Mouse (Mus musculus) kidney, adult 8-10 months (tissue): ENCODE results near the gene Trrap.

Experiments
- DNase-seq, 2 experiments: peaks; one replicate each; pipeline ENCODE4 v3.0.0; 2022

Gene Trrap

DNA sequence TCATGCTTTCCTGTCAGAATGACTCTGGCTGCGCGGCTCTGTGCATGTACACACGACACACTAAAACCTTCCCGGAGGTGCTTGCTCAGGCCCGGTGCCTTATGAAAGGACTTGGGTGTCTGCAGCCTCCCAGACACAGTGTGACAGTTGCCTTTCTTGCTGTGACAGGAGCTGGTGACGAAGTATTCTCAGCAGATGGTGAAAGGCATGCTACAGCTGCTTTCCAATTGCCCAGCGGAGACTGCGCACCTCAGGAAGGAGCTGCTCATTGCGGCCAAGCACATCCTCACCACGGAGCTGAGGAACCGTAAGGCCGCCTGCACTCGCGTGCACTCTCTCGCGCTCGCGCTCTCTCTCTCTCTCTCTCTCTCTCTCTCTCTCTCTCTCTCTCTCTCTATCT is 18.9 kb downstream of the Trrap start:
- DNase-seq, result no peak

- no peak for DNase-seq
Measured at GRCm38 (mm10) chr5:144793374-144793773, 25.8 kb downstream of the Trrap start.

- DNase-seq, result peak in 1 of 2 experiments; percentile 9
Measured at GRCm38 (mm10) chr5:144794687-144795086, 27.2 kb downstream of the Trrap start.

DNA sequence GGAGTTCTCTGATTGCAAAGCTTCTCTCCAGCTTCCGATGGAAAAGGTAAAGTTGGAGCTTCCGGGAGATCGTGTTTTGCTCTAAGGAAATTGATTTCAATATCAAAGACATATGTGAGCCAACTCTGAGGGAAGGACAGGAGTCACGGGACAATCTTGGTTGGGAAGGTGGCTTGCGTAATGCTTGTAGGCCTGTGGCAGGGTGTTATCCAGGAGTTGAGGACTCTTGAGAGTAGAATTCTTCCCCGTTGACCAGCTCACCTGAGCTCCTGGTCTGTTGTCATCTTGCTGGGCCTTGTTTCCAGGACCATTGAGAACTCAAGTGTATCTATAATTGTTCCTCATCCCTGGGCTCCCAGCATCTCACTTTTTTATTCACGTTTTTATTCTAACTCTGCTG is 29.6 kb downstream of the Trrap start:
- no peak for DNase-seq

GRCm38 (mm10) chr5:144803066-144803465 is 35.5 kb downstream of the Trrap start:
- DNase-seq, result no peak

DNA sequence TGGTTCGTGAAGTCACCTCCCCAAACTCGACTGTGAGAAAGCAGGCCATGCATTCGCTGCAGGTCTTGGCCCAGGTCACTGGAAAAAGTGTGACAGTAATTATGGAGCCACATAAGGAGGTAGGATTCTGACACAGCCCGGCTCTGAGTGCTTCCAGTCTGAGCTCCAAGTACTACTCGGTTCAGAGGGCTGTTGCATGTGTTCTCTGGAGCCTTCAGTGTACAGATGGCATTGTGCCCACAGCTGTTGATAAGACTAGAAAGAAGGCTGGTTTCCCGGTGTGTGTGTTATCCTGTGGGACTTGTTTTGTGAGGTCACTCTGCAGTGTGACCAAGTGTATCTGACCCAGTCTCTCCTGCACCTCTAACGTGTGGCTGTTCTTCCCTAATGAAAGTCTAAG is 36.6 kb downstream of the Trrap start:
- no peak for DNase-seq

DNA sequence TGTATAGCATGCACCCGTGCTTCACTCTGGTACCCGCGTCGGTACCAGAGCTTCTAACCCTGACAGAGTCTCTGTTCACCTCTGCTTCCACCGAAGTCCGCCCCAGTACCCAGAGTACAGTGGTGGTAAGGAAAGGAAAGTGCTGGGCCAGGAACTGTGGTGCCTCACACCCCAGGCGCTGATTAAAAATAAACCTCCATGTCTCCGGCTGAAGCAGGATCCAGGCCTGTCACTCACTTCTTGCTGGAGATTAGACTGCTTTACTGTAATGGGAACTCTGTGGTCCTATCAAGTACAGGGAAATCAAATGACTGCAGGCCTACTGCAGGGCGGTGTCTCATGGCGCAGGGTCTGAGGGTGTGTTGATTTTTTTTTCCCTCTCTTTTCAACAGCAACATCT is 39.4 kb downstream of the Trrap start:
- no peak for DNase-seq

- no peak for DNase-seq
Measured at GRCm38 (mm10) chr5:144828365-144829102, 61.0 kb downstream of the Trrap start.

DNA sequence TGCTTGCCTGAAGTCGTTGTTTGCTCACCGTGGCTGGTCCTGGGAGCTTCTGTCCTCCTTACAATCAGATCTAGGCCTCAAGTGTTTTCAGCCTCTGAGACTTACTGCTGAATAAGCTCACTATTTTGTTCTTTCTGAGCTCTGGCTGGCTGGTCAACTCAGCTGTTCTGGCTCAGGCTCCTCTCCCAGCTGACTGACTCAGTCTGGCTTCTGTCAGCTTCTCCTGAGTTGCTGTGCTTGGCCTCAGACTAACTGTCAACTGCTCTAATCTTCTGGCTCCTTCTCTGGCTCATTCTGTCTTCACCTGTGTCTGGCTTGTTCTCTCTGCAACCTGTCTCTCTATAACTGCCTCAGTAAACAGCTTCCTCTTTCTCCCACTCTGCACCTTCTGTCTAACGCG is 62.1 kb downstream of the Trrap start:
- no peak for DNase-seq

DNA sequence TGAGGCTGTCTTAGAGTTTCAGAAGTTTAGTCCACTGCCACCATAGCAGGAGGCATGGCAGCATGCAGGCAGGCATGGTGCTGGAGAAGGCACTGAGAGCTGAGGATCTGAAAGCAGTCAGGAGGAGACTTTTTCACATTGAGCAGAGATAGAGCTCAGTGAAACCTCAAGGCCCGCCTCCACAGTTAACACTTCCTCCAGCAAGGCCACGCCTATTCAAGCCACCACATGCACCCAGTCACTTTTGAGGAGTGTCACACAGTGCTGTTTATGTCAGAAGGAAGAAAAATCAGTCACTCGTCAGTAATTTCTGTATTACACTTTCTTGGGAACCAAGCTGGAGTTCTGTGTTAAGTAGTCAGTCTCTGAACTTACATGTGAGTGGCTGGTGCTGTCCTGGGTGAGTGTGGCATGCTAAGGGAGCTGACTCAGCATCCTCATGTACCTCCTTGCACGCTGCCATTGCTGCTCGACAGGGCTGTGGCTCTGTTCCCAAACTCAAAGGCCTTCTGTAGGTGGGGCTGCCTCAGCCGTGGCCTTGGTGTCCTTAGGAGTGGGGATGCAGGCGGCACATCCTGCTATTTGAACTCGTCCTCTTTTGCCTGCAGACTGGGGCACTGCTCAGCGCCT is 64.4 kb downstream of the Trrap start:
- DNase-seq, result no peak

DNA sequence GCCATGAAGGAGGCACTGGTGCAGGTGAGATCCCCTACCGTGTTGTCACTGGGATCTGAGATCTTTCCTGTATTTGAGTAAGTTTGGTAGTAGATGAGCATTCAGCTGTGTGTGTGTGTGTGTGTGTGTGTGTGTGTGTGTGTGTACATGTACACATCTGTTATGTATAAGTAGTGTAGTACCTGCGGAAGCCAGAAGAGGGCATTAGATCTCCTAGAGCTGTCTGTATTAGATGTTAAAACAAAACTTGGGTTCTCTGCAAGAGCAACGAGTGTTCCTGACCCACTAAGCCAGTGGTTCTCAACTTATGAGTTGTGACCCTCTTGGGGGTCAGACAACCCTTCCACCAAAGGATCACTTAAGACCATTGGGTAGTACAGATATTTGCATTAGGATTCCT is 68.6 kb downstream of the Trrap start:
- peak in 1 of 2 experiments; percentile 11 for DNase-seq

DNA sequence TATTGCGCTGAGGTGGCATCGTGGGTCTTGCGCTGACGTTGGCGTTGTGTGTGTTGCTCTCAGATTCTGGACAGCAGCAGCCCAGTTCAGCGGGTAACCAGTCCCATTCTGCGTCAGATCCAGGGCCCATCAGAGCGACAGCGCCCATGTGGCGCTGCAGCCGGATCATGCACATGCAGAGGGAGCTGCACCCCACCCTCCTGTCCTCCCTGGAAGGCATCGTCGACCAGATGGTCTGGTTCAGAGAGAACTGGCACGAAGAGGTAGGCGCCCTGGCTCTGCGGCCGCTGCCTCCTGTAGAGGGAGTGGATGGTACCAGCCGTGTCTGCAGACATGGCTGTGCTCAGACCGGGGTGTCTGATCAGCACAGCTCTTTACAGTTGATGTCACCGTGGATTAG is 77.8 kb downstream of the Trrap start:
- DNase-seq, result no peak

DNA sequence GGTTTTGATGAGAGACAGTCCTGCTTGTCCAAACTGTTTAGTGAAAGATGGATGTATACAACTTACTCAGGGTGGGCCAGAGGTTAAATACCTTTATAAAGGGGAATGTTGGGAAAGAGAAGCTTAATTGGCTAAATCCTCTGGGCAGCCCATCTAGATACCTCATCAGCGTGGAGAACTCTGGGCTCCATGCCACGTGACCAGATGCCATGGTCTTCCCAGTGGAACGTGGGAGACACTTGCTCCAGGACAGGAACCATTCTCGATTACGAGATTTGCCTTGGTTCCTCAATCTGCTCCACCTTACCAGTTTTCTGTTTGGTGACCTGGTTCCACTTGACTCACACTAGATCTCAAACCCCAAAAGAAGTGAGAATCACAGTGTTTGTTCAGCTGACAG is 81.2 kb downstream of the Trrap start:
- DNase-seq, result no peak

GRCm38 (mm10) chr5:144849932-144850331 is 82.4 kb downstream of the Trrap start:
- no peak for DNase-seq

DNA sequence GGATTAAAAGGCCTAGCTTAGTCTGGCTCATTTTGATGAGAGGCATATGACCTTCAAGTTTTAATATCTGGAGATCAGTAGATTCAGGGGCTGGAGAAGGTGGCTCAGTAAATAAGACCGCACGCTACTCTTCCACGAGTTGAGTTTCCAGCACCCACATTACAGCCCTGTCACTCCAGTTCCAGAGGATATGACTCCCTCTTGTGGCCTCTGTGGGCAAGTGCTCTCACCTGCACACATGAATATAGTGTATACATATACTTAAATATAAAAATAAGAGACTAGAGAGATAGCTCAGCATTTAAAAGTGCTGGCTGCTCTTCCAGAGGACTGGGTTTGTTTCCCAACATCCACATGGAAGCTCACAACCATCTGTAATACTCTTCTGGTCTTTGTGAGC is 84.3 kb downstream of the Trrap start:
- no peak for DNase-seq

- no peak for DNase-seq
Measured at GRCm38 (mm10) chr5:144853931-144854330, 86.4 kb downstream of the Trrap start.

GRCm38 (mm10) chr5:144855936-144856335 is 88.4 kb downstream of the Trrap start:
- no peak for DNase-seq

DNA sequence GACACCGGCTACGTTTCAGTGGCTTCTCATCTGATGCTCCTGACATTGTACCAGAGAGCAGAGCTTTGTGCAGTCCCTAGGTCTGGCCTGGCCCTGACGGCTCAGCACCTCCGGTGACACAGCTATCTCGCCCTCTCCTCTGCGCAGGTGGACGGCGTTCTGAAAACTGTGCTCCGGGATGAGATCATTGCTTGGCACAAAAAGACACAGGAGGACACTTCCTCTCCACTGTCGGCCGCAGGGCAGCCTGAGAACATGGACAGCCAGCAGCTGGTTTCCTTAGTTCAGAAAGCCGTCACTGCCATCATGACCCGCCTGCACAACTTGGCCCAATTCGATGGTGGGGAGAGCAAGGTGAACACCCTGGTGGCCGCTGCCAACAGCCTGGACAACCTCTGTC is 91.0 kb downstream of the Trrap start:
- no peak for DNase-seq

GRCm38 (mm10) chr5:144859284-144859683 is 91.8 kb downstream of the Trrap start:
- no peak for DNase-seq

- DNase-seq, result no peak
Measured at GRCm38 (mm10) chr5:144860913-144861312, 93.4 kb downstream of the Trrap start.

DNA sequence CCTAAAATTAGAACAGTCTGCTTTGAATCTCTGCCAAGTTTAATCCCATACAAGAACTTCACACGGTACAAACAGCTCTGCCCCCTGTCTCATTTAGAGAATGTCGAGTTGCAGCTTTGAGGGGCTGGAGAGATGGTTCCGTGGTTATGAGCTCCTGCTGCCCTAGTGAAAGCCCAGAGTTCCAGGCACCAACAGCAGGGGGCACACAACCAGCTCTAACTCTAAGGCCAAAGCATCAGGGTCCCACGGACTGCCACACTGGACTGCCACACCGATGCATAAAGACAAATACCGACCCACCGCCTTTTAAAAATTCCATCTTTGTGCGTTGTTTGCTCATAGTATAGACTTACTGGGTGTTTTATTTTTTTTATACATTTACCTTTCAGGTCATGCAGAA is 99.4 kb downstream of the Trrap start:
- no peak for DNase-seq

GRCm38 (mm10) chr5:144869466-144869865 is 101.9 kb downstream of the Trrap start:
- no peak for DNase-seq

DNA sequence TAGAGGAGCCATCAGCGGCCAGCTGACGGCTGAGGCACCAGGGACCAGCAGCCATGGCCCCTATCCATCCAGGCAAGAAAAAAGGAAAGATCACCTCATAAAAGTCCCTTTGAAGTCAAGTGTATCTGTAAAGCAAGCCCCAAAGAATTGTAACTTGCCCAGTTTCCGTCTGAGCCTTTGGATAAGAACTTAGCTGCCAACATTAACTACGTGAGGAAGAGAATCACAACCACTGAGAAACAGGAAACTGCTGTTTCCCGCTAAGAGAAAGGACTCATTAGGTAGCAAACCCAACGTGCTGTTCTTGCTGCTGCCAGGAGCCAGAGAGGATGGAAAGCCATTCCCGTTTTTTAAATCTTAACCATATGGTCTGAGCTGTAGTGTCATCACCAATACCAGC is 103.2 kb downstream of the Trrap start:
- no peak for DNase-seq

DNA sequence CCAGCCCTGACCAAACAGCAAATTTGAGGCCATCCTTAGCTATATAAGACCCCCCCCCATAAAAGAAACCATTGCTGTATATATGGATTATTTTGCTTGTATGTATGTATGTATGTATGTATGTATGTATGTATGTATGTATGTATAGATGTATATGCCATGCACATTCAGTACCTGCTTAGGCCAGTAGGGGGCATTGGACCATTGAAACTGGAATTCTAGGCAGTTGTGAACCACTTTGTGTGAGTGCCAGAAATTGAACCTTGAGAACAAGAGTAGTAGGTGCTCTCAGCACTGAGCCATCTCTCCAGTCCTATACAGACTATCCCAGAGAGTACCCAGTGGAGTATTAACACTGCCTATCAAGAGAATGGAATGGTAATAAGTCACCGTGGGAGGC is 104.2 kb downstream of the Trrap start:
- DNase-seq, result no peak

- DNase-seq, result peak in 1 of 2 experiments; percentile 25
Measured at GRCm38 (mm10) chr5:144872326-144872725, 104.8 kb downstream of the Trrap start.
